Mouse (Mus musculus): ENCODE results near the gene Chchd5.
A peak's percentile ranks its signal among the peaks of the same experiment; 100 is the strongest.

The Chchd5 gene

DNA sequence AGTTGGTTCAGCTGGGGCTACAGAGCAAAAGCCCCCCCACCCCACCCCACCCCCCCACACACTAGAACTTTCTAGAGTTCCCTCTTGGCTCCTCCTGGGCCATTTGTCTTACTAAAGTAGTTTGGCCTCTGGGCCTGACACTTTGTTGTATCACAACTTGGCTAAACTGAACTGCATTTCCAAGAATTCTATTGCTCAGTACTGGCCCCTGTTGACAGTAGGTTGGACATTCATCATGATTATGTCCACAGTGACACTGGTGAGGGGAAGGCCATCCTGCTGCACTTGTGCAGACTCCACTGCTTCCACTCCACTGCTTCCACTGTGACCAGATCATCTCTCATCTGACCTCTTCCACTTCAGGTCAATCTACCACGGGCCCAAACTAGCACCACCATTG lies 23.3 kb downstream of the Chchd5 start:
- no peak for DNase-seq (ENCODE audit: low spot score)

- DNase-seq (ENCODE audit: low spot score): no peak
Observed at GRCm38 (mm10) chr2:129164815-129165214, 35.3 kb downstream of the Chchd5 start.

DNA sequence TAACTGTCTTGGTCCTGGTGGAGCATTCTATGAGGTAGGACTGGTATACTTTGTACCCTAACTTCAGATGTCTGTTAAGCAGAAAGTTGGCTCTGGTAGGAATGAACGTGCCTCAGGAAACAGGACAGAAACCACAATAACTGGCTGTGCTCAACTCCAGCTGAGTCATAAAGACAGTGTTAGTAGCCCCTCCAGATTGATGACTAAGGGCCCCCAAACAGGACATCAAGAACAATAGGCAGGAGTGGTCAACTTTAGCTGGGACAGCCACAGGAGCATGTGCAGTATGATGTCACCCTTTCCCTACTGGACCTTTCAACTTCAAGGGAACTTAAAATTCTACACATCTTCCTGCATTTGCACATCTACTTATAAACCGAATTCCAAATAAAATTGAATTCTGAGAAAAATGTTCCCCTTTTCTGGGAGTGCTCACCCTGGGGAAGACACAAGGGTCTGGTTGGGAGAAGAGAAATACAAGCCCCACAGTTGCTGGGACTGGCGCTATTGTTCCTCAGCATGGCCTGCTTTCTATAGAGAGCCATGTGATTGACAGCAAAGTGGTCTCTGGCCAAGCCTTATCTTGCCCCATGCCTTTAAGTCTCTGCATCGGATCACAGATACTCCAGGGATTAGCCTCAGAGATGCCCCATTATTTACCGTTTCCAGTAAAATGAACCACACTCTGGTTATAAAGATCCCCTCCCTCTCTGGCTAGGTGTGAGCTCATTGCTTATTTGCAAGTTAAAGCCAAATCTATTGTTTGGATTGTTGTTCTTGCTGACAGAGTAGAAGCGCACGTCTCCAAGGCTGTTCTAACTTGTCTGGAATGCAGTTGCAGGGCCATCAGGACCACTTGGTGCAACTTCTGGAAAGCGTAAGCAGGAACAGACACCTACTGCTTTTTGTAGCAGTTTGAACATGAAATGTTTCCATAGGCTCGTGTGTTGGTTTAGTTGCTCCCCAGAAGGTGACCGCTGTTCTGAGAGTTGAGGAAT lies 37.3 kb downstream of the Chchd5 start:
- no peak for DNase-seq (ENCODE audit: low spot score)

- DNase-seq (ENCODE audit: low spot score): no peak
Observed at GRCm38 (mm10) chr2:129173386-129173785, 43.9 kb downstream of the Chchd5 start.

- DNase-seq (ENCODE audit: low spot score): peak; percentile 22
Observed at GRCm38 (mm10) chr2:129174474-129174873, 45.0 kb downstream of the Chchd5 start.

DNA sequence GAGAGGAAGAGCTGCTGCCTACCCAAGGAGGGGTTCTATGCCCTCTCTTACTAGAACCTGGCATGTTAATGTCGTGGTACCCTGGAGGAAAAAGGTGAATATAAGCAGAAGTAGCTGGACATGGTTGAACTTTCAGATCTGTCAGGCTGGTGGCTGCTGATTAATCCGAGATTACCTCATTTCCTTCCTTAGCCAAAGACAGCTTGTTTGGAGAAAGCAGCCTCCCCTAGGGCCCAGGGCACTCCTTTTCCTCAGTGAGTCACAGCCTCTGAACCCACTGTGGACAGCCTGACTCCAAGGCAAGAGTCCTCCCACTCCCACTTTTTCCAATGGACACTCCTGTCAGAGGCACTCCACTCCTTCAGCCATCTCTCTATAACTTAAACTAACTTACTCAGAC lies 46.1 kb downstream of the Chchd5 start:
- no peak for DNase-seq (ENCODE audit: low spot score)

- no peak for DNase-seq (ENCODE audit: low spot score)
Observed at GRCm38 (mm10) chr2:129176676-129177420, 47.3 kb downstream of the Chchd5 start.

DNA sequence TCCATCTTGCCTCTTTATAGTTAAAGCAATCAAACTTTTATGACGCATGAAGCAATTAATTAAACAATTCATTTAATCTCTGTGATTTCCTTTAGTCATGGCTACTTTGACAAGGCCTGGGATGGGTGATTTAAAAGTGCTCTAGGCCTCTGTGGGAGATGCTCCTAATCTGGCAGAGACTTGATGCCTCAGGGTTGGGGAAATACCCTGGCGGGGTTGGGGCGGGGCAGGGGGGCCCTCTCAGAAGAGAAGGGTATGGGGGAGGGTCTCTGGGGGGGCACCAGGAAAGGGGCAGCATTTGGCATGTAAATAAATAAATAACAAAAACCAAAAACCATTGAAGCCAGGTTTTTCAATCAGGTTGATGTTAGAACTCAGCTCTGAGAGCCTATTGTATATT lies 48.2 kb downstream of the Chchd5 start:
- DNase-seq (ENCODE audit: low spot score): no peak

- no peak for DNase-seq (ENCODE audit: low spot score)
Observed at GRCm38 (mm10) chr2:129178182-129178908, 48.8 kb downstream of the Chchd5 start.

DNA sequence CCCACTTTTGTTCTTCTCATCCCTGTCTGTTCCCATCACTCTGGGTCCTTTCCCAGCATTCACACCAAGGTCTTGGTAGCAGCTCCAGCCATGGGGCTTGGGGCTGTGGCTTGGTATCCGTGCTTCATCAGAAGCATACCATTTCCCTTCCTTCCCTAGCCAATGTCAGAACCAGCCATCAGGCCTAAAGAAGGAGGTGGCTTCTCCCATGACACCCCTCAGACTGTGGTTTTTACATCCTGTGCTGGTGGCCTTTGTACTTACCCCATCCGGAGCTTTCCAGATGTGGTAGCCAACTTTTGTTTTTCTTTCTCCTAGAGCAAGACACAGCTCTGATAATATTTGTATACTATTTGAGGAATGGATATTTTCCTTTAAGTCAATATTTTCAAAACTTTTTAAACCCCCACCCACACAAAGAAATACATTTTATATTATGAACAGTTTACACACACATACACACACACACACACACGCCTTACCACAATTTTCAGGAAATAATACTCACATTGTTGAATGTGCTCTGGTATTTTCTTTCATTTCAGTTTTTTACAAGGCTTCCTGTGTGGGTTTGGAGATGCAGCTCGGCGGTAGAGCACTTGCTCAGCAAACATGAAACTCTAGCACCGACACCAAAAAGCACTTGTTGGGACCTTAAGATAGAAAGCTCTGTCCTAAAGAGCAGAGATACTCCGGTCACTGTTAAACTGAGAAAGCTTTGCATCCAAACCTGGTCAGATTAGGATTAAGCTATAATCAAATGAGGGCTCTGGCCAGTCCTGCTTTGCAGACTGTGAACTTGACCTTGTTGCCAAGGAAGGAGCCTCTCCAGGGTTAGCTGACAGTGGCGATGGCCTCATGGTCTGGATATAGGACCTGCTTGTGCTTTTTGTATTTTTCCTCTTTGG lies 50.7 kb downstream of the Chchd5 start:
- DNase-seq (ENCODE audit: low spot score): no peak

DNA sequence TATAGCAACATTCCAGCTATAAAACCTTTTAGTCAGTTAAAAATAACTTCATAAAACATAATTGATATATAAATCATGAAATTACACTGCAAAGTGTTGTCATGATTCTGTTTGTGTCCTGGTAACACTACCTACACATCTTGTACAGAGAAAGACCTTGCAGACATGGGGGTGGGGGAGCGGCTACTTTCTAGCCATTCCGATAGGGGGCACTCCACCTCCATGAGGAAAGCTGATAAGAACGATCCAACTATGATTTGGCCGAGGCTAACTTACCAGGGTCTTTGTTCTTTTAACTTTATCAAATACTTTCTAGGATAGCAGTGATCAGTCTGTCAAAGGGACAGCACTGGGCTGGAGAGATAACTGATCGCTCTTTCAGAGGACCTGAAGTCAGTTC lies 52.0 kb downstream of the Chchd5 start:
- no peak for DNase-seq (ENCODE audit: low spot score)

- no peak for DNase-seq (ENCODE audit: low spot score)
Observed at GRCm38 (mm10) chr2:129182412-129182811, 52.9 kb downstream of the Chchd5 start.

- peak; percentile 48 for DNase-seq (ENCODE audit: low spot score)
Observed at GRCm38 (mm10) chr2:129183561-129184031, 54.1 kb downstream of the Chchd5 start.
